Mouse (Mus musculus): ENCODE measurements at regions not wholly inside any gene's neighbourhood (a gene's known extent, or its start where the extent isn't known, plus 50 kb on each side); places are given as distances from the start of the nearest gene placed in this dataset.
"Not testable (repeated sequence)": the region's sequence is repeated elsewhere in the genome, so short reads cannot be mapped to it uniquely, and the experiment has no call there.

- Histone ChIP-seq H3K27ac (no peak overlapping the region), H3K4me3 (no peak overlapping the region)
- DNase-seq (ENCODE audit: low spot score in 2 of 2) = no peak
- no peak for TF ChIP-seq CTCF (conservative IDR thresholded peaks at IDR 0.05)
These were observed 163.8 kb upstream of the Hapln1 start for GRCm38 (mm10) chr13:89375526-89376474.

GRCm38 (mm10) chr13:89378365-89378764 is 161.2 kb upstream of the Hapln1 start:
- H3K27ac ChIP-seq = no peak overlapping the region
- no peak for DNase-seq (ENCODE audit: low spot score in 2 of 2)
- no peak for TF ChIP-seq CTCF (conservative IDR thresholded peaks at IDR 0.05)
- no peak overlapping the region for H3K4me3 ChIP-seq

- DNase-seq (ENCODE audit: low spot score in 2 of 2); H3K4me3 ChIP-seq; H3K27ac ChIP-seq: not testable (repeated sequence)
These were observed 155.9 kb upstream of the Hapln1 start for GRCm38 (mm10) chr13:89383619-89384190.

DNA sequence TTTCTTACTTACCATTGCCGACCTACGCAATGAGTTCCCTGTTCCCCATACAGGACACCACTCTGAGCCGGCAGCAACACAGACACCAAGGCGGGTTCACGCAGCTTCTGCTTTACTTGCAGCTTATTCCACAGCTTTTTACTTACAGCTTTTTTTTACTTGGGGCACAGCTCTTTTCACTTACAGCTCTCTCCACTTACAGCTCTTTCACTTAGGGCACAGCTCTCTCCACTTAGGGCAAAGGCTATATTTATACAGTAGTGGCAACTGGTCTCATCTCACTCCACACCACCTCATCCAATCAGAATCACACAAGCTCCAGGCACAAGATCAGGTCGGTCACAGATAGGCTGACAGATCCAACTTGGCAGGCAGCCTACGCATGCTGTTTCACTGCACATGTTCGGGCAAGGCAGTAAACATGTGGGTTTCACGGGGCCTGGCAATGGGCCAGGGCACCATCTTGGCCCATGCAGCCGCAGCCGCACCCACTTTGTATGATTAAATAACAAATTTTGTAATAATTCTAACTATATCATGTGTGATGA is 154.9 kb upstream of the Hapln1 start:
- Histone ChIP-seq H3K27ac (no peak overlapping the region), H3K4me3 (no peak overlapping the region)
- TF ChIP-seq CTCF (conservative IDR thresholded peaks at IDR 0.05) = no peak
- no peak for DNase-seq (ENCODE audit: low spot score in 2 of 2)

DNA sequence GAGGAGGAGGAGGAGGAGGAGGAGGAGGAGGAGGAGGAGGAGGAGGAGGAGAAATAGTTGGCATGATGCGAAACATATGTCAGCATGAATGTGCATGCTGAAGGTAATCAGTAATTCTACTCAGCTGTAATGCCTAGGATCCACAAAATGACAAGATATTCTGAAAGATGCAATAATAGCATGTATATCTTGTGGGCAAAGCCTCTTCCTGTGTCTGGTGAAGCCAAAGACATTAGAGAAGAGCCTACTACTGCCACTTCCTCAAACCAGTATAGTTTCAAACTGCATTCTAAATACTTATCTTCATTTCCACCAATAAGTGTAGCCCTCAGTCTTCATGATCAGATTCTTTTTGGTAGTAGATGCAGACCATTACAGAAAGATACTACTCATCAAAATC is 152.2 kb upstream of the Hapln1 start:
- no peak for TF ChIP-seq CTCF (conservative IDR thresholded peaks at IDR 0.05)
- no peak overlapping the region for H3K27ac ChIP-seq
- no peak for DNase-seq (ENCODE audit: low spot score in 2 of 2)
- H3K4me3 ChIP-seq = no peak overlapping the region

DNA sequence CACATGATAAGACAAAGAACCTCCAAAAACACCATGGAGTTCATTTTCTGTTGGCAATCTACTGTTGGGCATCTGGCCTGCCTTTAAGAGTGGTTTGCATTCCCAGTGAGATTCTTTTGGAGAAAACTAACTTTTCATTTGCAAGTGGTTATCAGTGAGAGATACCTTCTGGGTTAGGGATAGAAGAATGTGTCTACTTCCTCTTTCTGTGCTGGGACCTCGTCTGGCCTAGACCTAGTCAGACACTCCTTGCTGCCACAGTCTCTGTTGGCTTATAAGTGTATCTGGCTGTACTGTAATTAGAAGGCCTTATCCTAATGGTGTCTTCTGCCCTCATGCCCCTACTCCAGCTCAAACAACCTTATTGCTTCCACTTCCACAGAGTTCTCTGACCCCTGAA is 150.4 kb upstream of the Hapln1 start:
- no peak for DNase-seq (ENCODE audit: low spot score in 2 of 2)
- Histone ChIP-seq H3K4me3 (no peak overlapping the region), H3K27ac (no peak overlapping the region)
- no peak for TF ChIP-seq CTCF (conservative IDR thresholded peaks at IDR 0.05)

- TF ChIP-seq CTCF (conservative IDR thresholded peaks at IDR 0.05) = no peak
- Histone ChIP-seq H3K4me3 (no peak overlapping the region), H3K27ac (no peak overlapping the region)
- no peak for DNase-seq (ENCODE audit: low spot score in 2 of 2)
These were observed 144.8 kb upstream of the Hapln1 start for GRCm38 (mm10) chr13:89394717-89395344.

DNA sequence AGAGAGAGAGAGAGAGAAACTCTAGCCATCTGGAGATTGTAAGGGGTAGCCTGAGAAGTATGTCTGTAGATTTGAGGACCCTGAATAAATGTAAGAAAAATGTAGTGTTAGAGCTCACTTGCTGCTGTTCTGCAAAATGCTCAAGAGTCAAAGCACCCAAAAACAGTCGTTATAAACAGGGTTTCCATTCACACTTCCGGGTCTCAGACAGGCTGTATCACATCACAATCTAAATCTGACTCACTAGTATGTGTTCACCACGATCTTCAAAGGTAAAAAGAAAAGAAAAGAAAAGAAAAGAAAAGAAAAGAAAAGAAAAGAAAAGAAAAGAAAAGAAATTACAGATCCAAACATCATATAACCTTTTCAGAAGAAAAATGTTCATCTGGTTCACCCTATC is 143.7 kb upstream of the Hapln1 start:
- no peak for TF ChIP-seq CTCF (conservative IDR thresholded peaks at IDR 0.05)
- H3K27ac ChIP-seq = no peak overlapping the region
- no peak for DNase-seq (ENCODE audit: low spot score in 2 of 2)
- no peak overlapping the region for H3K4me3 ChIP-seq

GRCm38 (mm10) chr13:89401084-89401671 is 138.4 kb upstream of the Hapln1 start:
- DNase-seq (ENCODE audit: low spot score in 2 of 2) = no peak
- Histone ChIP-seq H3K4me3 (no peak overlapping the region), H3K27ac (no peak overlapping the region)
- TF ChIP-seq CTCF (conservative IDR thresholded peaks at IDR 0.05) = no peak

- Histone ChIP-seq H3K27ac (no peak overlapping the region), H3K4me3 (no peak overlapping the region)
- no peak for TF ChIP-seq CTCF (conservative IDR thresholded peaks at IDR 0.05)
- DNase-seq (ENCODE audit: low spot score in 2 of 2) = no peak
These were observed 129.1 kb upstream of the Hapln1 start for GRCm38 (mm10) chr13:89410504-89410903.

DNA sequence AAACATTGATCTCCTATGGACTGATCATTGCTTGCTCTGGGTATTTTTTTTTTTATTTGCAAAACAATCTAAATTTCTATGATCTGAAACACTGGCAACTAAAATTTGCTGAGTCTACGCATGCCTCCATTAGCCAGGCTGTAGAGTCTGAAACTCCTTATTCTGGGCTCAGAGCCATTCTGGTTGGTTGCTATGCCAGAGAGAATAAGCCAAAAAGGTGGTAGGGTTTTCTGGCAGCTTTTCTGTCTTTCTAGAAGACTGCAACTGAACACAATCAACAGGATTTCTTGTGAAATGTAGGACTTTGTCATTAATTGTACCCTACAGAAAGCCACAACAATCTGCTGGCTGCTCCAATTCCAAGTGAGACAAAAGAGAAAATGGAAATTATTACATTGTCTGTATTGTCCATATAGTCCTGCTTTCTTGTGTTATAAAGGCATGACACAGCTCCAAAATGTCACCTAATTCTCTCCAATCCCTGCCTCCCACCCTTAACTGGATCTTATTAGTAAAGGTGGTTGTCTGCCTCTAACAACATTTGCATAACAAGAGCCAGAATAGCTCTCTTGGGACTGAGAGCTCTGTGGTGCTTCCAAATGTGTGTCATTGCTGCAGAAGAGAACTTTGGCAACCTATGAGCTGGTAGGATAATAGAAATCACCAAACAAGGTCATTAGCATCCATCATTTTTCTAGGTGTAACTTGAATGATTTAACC is 126.7 kb upstream of the Hapln1 start:
- Histone ChIP-seq H3K4me3 (no peak overlapping the region), H3K27ac (peak overlapping the region; percentile 49)
- no peak for TF ChIP-seq CTCF (conservative IDR thresholded peaks at IDR 0.05)
- peak in 1 of 2 experiments; percentile 26 for DNase-seq (ENCODE audit: low spot score in 2 of 2)

DNA sequence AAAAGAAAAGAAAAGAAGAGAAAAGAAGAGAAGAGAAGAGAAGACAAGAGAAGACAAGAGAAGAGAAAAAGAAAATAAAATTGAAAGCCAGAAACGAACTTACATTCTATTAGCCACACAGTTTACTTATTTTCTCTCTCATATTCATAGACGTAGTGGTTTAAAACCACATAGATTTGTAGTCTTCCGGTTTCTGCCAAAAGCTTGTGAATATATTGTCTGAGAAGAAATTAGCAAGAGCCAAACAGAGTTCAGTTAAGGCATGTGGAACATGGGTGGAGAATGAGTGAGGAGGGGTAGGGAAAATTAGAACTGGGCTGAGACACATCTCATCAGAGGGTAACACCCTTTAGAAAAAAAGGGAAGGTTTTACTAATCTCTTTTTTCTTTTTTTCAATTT is 120.8 kb upstream of the Hapln1 start:
- no peak for DNase-seq (ENCODE audit: low spot score in 2 of 2)
- no peak for TF ChIP-seq CTCF (conservative IDR thresholded peaks at IDR 0.05)
- H3K27ac ChIP-seq = no peak overlapping the region
- no peak overlapping the region for H3K4me3 ChIP-seq
